Mouse (Mus musculus) spleen, postnatal 36 days (tissue): ENCODE measurements around the gene Klhl8.
A peak's percentile ranks its signal among the peaks of the same experiment; 100 is the strongest.
"Not testable (repeated sequence)": the region's sequence is repeated elsewhere in the genome, so short reads cannot be mapped to it uniquely, and the experiment has no call there.

Source experiments
- DNase-seq, 2 experiments: peaks; one replicate each; pipeline ENCODE4 v3.0.0; 2022; ENCODE audit warnings: low spot score in 2 of 2, mixed read lengths in 1 of 2

Gene Klhl8

DNA sequence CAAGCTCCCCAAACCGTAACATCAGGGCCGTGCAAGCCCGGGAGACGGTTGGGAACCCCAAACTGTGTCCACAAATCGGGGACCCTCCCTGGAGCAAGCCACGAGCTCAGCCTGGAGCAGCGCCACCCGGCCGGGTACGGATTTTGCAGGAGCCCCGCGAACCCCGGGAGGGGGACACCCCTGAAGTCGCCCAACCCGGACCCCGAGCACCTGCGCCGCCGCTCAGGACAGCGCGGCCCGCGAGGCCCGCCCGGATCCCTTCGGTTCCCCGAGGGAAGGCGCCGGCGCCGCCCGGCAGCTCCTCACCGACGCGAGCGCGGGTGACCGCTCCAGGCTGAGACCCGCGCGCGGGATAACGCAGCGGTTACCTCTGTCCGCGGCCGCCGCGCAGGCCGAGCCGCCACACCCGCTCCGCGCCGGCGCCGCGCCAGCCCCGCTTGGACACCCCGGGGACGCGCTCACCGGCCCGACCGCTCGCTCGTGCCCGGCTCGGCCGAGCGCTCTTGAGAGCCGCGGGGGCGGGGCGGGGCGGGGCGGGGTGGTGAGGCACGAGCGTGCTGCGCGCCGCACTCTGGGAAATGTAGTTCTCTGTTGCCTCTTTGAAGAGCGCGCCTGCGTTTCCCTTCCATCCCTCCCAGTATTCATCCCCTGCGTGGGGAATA is at the start of gene Klhl8:
Gene Klhl8, minus strand, starts transcription at position 512 of the 662 bp plus-strand sequence.
- DNase-seq: peak; percentile 79 to 82

DNA sequence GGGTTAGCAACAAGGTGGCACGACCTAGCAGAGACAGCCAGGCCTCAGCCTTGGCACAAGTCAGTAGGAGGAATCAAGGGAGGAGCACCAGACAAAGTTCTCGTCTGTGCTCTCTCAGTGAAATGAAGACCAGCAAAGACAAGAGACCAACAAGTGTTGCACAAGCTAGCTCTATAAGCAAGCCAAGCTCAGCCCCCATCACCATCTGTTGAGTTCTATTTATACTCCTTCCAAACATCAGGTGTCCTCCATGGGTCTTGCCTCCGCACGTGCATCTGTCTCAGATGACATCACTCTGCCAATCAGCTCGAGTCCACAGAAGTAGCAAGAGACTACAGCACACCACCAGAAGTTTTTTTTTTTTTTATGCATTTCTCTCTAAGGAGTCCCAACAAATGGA is 43.6 kb upstream of the Klhl8 start:
- DNase-seq: no peak

DNA sequence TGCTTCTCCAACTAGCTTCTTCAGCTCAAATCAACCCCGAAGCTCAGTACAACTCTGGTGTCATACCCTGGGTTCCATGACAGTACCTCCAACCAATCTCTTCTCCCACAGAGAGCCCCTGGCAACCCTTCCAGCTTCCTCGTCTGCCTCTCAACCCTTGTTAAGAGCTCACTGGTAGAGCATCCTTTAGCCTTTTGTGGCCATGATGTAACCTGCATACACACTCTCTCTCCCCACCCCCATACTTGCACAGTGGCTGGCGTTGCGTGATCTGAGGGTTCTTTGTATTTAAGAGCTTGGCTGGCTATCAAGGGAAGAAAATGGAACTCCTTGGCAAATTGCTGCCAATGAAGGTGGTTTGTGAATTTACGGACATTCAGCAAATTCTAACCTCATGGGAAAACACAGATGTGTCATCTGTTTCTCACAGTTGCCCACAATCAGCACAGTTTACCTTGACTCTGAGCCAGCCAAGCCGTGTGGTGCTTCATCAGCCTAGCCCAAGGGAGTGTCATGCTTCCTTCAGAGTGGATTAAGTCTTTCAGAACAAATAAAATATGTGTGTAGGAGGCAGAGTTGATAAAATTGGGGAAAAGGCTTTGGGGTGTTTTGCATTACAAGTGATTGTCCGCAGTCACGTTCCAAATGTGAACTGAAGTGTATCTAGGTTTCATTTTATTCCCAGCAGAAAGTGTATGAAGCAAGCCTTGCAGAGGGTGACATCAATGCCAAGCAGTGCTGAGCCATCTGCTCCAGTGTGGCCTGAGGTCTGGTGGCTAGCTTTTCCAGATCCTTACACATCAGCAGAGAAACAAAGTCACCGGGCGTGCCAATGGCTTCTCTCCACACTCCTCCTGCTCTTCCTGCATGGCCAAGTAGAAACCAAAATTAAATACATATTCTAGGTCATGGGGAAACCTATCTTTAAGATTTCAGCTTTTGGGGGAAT is 42.4 kb upstream of the Klhl8 start:
- no peak for DNase-seq

DNA sequence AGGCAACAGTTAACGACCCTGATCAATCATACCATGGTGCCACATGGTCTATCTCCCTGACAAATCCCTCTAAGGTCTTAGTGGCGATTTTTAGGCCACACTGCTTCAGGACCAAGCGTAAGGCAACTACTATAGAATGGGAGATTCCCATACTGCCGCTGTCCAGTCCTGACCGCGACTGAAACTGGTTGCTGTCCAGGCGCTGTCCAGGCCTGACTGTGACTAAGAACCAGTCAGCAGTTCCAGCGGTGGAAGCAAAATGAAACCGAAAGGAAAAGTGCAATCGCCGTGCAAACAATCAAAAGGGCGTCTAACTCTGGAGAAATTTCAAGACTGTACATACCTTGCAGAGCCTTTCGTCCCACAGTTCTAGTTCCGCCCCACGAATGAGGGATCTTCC is 39.1 kb upstream of the Klhl8 start:
- DNase-seq: not testable (repeated sequence)

DNA sequence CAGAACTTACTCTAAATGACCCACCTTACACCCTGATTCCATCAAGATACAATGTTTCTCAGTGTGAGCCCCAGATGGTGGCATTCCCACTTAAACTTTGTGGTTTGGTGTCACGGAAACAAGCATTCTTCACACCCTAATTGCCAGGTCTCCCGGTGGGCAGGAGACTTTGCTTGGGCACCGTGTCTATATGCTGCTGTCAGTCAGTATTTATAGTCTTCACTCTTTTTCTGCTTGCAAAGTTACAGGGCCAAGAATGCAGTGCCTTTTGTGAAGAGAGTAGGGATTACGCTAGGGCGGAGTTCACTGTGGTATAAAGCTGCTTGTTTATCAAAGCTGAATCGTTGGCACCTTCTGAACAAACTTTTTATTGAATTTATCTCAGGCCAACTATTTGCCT is 32.1 kb upstream of the Klhl8 start:
- DNase-seq: no peak

DNA sequence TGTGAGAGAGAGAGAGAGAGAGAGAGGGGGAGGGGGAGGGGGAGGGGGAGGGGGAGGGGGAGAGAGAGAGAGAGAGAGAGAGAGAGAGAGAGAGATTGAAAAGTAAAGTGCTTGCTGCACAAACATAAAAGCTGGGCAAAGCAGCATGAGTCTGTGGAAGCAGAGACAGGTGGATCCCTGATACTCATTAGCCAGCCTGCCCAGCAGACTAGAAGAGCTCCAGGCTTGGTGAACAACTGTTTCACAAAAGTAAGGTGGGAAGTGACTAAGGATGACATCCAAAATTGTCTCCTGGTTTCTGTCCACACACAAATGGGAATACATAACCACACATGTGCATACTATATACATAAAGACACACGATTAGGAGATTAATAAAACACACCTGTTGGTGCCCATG is 28.8 kb upstream of the Klhl8 start:
- no peak for DNase-seq

DNA sequence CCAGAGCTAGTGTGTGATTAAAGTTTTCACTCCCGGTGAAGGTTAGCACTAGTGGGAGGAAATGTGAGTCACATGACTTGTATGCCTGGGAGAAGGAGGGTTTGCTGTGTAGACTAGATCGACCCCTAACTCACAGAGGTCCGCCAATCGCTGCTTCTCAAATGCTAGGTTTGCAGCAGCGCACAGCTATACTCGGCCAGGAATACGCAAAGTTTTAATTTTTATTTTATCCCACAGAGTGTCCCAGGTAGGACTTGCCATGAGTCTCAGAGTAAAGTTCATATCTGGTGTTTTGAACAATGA is 28.2 kb upstream of the Klhl8 start:
- DNase-seq: no peak

DNA sequence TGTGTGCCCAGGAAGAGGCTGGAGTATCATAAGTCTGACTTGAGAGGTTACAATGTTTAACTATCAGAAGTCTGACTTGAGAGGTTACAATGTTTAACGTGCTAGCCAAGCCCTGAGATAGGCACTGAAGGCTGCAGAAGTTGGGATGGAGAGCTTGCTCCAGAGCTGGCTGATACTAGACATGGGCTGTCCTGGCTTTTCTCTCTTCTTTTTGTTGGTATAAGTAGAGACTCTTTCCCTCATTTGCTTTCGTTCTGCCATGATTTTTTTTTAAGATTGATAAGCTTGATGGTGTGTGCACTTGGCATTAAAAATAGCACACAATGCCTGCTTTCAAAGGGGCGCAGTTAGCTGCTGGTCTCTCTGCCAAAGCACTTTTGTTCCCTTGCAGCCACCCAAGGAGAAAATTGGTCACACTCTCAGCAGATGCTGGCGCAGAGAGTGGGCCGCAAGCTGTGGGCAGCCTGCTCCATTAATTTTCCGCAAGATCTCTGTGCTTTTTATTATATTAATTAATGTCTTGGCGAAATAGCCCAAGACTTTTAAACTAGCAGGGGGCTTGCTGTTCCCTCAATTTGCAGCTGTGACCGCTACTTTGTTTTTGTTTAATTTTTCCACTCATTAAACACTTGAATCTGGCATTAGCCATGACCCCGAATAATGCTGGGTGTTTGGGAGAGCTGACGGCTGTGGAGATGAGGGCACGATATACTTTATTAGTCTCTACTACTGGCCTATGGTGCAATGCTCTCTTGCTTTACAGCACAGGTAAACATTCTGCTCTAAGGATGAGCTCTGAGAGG is 27.7 kb upstream of the Klhl8 start:
- DNase-seq: no peak

DNA sequence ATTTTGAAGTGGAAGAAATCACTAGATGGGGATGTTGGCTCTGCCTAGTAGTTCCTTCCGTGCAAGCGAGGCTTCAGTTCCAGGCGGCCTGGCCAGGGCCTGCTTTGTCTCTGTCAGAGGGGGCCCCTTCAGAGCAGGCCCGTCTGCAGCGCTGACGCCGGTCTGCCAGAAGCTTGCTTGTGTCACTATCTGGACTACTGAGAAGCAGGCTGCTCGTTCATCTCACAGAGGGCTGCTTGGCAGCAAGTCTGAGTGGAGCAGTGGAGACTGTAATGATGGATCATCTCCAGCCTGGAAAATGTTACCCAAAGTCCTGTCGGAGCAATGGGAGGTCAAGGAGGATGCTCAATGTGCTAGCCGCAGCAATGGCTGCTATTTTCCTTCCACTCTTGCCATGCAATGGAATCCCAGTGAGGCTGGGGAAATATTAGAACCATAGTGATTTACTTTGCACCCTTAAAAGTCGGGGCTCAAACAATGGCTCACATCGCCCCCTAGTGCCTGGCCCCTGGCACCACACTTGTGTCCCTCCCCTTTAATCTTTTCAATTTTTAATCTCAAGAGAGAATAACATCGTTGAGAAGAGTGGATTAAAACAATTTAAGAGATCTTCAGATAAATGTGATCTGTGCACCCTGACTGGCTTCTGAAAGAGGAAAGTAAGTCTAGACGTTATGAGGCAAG is 26.0 kb upstream of the Klhl8 start:
- no peak for DNase-seq

DNA sequence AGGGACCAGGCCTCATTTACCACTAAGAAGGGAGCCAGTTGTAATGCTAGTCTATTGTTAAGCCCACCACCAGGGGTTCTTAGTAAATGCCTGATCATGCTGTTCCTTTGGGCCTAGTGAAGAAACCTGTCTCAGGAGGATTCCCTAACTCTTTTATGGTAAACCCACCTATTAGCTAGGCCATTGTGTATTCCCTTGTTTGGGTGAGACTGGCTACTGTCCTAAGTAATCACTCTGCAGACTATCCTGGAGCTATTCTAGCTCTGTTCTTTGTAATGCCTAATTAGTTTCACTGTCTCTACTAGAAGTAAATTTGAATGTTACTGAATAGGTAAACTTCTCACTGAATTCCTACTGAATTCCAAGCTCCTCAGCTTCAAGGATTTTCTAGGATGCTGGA is 20.9 kb upstream of the Klhl8 start:
- DNase-seq: not testable (repeated sequence)

DNA sequence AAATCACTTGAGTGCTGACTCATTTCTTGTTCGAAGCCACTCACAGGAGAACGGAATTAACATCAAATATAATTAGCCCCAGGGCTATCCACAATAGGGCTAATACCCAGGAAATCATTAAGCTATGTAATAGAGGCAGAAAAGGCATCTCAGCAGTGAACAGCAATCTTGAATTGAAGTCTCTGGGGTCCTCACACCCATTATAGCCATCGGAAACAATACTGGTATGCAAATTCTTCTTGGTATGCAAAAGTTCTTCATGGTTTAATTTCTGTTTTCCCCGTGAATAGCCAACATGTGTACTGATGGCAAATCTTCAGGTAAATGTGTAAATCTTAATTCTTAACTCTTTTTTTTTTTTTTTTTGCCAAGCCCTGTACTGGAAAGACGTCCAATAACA is 19.5 kb upstream of the Klhl8 start:
- DNase-seq: no peak

DNA sequence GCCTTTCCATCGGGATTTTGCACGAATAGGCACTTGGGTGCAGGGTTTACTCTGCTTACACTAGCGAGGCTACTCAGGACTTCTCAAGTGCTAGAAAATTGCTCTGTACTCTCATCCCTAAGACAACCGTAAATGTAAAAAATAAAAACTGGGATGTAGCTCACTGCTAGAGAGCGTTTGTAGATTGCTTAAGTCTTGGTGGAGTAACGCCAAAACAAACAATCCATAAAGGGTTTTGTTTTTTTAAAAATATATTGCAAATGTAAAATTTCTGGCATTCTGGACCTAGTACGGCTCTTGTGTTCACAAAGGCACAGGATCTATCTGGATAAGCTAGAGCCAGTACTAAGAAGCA is 17.1 kb upstream of the Klhl8 start:
- no peak for DNase-seq

DNA sequence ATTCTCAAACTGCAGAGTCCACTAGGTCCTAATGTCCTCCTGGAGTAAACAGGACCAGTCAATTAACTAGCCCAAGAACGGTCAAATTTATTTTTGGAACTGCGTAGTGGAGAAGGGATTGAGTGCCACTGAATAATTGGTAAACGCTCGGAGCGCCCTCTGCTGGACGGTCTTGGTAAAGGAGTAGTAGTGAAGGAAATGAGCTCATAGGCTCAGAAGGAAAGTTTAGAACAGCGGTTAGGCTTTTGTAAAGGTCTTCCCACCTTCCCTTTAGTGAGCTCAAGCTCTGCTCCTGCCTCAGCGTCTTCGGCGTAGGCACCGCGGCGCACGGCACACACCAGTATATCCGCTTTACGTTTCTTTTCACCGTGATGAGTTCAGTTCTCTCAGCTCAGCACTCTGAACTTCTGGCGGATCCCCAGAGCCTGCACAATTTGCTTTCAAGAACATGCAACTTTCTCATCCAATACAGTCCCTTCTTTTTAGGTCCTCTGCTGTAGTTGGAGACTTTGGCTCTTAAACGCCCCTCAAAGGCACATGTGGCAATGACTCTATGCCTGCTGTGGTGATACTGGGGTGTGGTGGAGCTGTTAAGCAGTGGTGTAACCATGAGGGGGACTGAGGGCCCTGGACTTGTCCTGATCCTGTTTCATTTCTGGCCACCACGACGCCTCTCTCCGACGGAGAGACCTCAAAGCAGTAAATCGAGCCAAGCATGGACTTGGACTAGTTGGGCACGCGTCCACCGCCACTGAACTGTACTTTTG is 16.6 kb upstream of the Klhl8 start:
- peak; percentile 66 to 76 for DNase-seq

DNA sequence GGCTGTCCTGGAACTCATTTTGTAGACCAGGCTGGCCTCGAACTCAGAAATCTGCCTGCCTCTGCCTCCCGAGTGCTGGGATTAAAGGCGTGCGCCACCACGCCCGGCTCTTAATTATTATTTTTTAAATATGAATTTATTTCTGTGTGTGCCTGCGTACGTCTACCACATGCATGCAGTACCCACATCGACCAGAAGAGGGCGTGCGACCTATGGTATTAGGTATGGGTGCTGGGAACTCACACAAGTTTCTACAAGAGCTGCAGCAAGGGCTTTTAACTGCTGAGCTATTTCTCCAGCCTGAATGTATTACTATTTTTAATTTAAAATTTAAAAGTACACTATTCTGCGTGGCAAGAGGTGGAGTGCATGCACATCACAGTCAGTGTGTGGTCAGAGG is 15.3 kb upstream of the Klhl8 start:
- DNase-seq: no peak

DNA sequence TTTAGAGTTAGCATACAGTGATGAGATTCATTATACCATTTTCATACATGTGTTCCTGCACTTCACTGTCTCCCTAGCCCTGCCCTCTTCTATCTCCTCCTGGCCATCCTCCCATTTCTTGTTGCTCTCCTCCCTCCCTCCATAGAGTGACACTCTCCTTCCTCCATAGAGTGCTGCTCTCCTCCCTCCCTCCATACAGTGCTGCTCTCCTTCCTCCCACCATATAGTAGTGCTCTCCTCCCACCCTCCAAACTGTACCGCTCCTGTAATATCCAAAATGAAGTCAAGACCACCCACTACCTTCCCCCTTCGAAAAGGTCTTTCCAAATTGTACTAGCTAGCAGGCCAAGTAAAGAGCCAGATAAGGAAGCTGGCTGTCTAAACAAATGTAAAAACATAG is 12.7 kb upstream of the Klhl8 start:
- DNase-seq: no peak

DNA sequence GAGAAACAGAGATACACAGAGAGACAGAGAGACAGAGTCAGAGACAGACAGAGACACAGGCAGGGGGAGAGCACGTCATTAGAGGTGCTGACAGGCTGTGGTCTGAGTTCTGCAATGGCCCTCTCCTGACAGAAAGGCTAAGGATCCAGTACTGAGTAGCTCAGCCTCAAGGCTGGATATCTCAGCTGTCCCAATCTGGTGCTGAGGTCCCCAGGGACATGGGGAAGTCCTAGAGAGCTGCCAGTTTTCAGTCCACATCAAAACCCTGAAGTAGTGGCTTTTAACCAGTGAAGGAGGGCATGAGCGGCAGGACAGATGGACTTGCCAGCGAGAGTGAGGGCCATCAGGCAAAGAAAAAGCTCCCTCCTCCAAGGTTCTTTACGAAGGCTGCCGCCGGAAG is 12.0 kb upstream of the Klhl8 start:
- DNase-seq: no peak

DNA sequence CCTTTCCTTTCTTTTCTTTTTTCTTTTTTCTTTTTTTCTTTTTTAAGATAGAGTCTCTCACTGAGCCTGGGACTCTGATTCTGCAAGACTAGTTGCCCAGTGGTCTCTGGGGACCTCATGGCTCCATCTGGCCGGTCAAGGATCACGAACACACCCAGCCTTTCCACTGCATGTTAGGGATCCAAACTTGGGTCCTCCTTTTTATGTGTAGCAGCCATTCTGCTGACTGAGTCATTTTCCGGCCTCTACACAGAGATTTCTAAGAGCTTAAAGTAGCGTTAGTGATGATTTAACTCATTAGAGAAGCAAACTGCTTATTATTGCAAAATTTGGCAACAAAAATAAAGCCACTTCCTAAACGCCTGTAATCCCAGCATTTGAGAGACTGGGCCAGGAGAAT is 11.4 kb upstream of the Klhl8 start:
- DNase-seq: no peak

DNA sequence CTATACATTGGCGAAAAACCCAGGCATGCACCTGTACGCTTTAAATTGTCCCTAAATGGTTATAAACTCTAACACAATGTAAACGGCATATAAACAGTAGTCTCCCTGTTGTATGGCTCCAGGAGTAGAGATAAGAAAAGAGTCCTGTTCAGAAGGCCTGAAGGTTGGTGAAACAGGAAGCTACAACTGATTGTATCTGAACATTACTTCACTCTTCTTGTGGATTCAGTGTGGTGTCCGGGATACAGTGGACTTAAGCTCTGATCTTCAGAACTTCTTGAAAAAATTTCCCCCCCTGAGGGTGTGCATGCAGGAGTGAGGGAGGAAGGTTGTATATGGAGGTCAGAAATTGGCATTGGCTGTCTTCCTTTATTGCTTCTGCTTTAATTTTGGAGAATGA is 8.4 kb upstream of the Klhl8 start:
- DNase-seq: no peak

DNA sequence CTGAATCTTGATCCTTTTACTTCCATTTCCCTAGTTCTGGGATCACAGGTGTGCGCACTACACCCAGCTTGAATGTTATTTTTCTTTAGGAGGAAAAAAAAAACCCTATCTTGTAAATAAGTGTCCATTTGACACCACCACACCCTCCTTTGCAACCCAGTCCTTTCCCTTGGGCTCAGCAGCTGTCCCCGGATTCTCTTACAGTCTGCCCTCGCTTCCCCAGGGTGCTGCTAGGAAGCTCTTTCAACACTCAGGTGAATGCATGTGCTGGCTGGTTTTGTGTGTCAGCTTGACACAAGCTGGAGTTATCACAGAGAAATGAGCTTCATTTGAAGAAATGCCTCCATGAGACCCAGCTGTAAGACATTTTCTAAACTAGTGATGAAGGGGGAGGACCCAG is 7.2 kb upstream of the Klhl8 start:
- DNase-seq: no peak

DNA sequence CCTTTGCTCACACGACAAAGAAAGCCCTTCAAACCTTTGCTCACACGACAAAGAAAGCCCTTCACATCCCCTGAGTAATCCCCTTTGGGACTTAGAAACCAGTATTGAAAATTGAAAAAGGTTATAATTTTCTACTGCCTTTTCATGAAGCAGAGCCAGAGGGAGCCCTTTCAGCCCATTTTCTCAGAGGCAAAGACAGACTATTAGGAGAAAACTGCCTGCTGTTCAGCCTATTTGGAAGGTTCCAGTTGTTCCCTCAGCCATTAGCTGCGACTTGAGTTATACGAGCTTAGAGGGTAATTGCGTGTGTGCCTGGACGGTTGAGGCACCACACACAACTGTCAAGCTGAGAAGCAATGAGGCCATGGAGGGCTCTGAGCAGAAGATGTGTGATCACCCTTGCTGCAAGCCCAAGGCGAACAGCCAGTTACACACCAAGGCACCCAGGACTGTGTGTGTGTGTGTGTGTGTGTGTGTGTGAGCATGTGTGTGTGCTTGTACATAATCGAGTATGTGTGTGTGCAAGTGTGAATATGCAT is 6.4 kb upstream of the Klhl8 start:
- no peak for DNase-seq
